Mouse (Mus musculus) cerebellum, adult 2 months (tissue): Measurements from ENCODE around the gene Hs6st2.

Source experiments
- CTCF ChIP-seq: fragments of 200-500 bp; IDR thresholded peaks from 2 replicates; pipeline ENCODE4 v1.5.1; 2011; ENCODE audit warnings: low read depth, mild to moderate bottlenecking, control low read depth, low read length, moderate library complexity, borderline replicate concordance; ENCODE audit not compliant: insufficient read depth
- POLR2A ChIP-seq: fragments of 200-500 bp; IDR thresholded peaks from 2 replicates; pipeline ENCODE4 v1.6.1; 2011; ENCODE audit warnings: low read length, control low read depth, borderline replicate concordance; ENCODE audit not compliant: insufficient read depth

- no peak for TF ChIP-seq POLR2A
- TF ChIP-seq CTCF, result no peak
These were observed 32.6 kb upstream of the Hs6st2 start for GRCm38 (mm10) chrX:51714086-51714745.
